Mouse (Mus musculus) MEL (cell line): ENCODE data around the gene Gm17455. TPM values are rescaled to one million over a fixed set of nuclear protein-coding genes. Genes with fewer than 3 reads are reported as not detected.

Experiments used
- DNase-seq: peaks from one replicate; pipeline ENCODE4 v3.0.0; 2011; ENCODE audit warnings: low read depth, low spot score
- H3K27ac ChIP-seq: 2 replicates; pipeline ENCODE4 v1.5.1; 2012; ENCODE audit warnings: low read depth, mild to moderate bottlenecking, control low read depth, low read length, moderate library complexity; ENCODE audit not compliant: control insufficient read depth
- H3K27me3 ChIP-seq, 2 experiments: fragments of 150-350 bp in 1 of 2; sonication (generic) in 1 of 2; 2 replicates each; pipeline ENCODE4 v1.6.1; 2012; ENCODE audit warnings: low read length in 2 of 2, mild to moderate bottlenecking in 2 of 2, improper control_type of control experiment in 1 of 2, moderate library complexity in 1 of 2; ENCODE audit not compliant: insufficient read depth in 2 of 2, control insufficient read depth in 1 of 2
- H3K36me3 ChIP-seq, 2 experiments: 2 replicates each; pipeline ENCODE4 v1.6.1; 2012 to 2014; ENCODE audit warnings: low read length in 2 of 2, improper control_type of control experiment in 1 of 2, inconsistent platforms in 1 of 2, mild to moderate bottlenecking in 1 of 2; ENCODE audit not compliant: insufficient read depth in 2 of 2, control insufficient read depth in 1 of 2
- H3K4me1 ChIP-seq, 2 experiments: fragments of 150-350 bp in 1 of 2; sonication (generic) in 1 of 2; 2 replicates each; pipeline ENCODE4 v1.6.1; 2012; ENCODE audit warnings: low read length in 2 of 2, improper control_type of control experiment in 1 of 2, mild to moderate bottlenecking in 1 of 2; ENCODE audit not compliant: insufficient read depth in 2 of 2, control insufficient read depth in 1 of 2
- H3K4me3 ChIP-seq, 2 experiments: fragments of 150-350 bp in 1 of 2; sonication (generic) in 1 of 2; 2 replicates each; pipeline ENCODE4 v1.5.1; 2012; ENCODE audit warnings: low read depth in 2 of 2, low read length in 2 of 2, mild to moderate bottlenecking in 2 of 2, moderate library complexity in 2 of 2, control low read depth in 1 of 2, improper control_type of control experiment in 1 of 2; ENCODE audit not compliant: control insufficient read depth in 1 of 2, insufficient read depth in 1 of 2
- H3K79me2 ChIP-seq: 2 replicates; pipeline ENCODE4 v1.6.1; 2012; ENCODE audit warnings: mild to moderate bottlenecking, low read length, moderate library complexity; ENCODE audit not compliant: control insufficient read depth, poor library complexity, insufficient read depth
- H3K9ac ChIP-seq: 2 replicates; pipeline ENCODE4 v1.6.1; 2012; ENCODE audit warnings: low read depth, mild to moderate bottlenecking, control low read depth, low read length, moderate library complexity; ENCODE audit not compliant: control insufficient read depth, poor library complexity, severe bottlenecking
- H3K9me3 ChIP-seq: fragments of 150-350 bp; sonication (generic); replicated peaks from 2 replicates; pipeline ENCODE4 v1.6.1; 2012; ENCODE audit warnings: mild to moderate bottlenecking, low read length, improper control_type of control experiment, moderate library complexity; ENCODE audit not compliant: insufficient read depth
- CHD2 ChIP-seq: IDR thresholded peaks from 2 replicates; pipeline ENCODE4 v1.6.1; 2011; ENCODE audit warnings: low read length, improper control_type of control experiment
- ELF1 ChIP-seq: IDR thresholded peaks from 2 replicates; pipeline ENCODE4 v1.6.1; 2014; ENCODE audit warnings: low read depth, mild to moderate bottlenecking, inconsistent platforms, low read length, improper control_type of control experiment, moderate library complexity
- ETS1 ChIP-seq: IDR thresholded peaks from 2 replicates; pipeline ENCODE4 v1.6.1; 2012; ENCODE audit warnings: low read depth, mild to moderate bottlenecking, inconsistent platforms, low read length, improper control_type of control experiment, moderate library complexity
- JUND ChIP-seq: IDR thresholded peaks from 2 replicates; pipeline ENCODE4 v1.6.1; 2011; ENCODE audit warnings: low read depth, mild to moderate bottlenecking, improper control_type of control experiment, low read length
- MAFK ChIP-seq: IDR thresholded peaks from 2 replicates; pipeline ENCODE4 v1.6.1; 2011; ENCODE audit warnings: low read depth, mild to moderate bottlenecking, low read length, improper control_type of control experiment, borderline replicate concordance
- MAZ ChIP-seq: IDR thresholded peaks from 2 replicates; pipeline ENCODE4 v1.6.1; 2012; ENCODE audit warnings: low read depth, mild to moderate bottlenecking, inconsistent platforms, low read length, improper control_type of control experiment
- MEF2A ChIP-seq: IDR thresholded peaks from 2 replicates; pipeline ENCODE4 v1.6.1; 2014; ENCODE audit warnings: low read depth, mild to moderate bottlenecking, inconsistent platforms, low read length, improper control_type of control experiment; ENCODE audit not compliant: poor library complexity, insufficient replicate concordance, severe bottlenecking; ENCODE audit errors: extremely low read depth
- MXI1 ChIP-seq: IDR thresholded peaks from 2 replicates; pipeline ENCODE4 v1.6.1; 2011; ENCODE audit warnings: mild to moderate bottlenecking, low read depth, low read length, improper control_type of control experiment
- MYC ChIP-seq: IDR thresholded peaks from 2 replicates; pipeline ENCODE4 v1.6.1; 2011; ENCODE audit warnings: low read depth, mild to moderate bottlenecking, low read length, improper control_type of control experiment, moderate library complexity
- POLR2A ChIP-seq, 2 experiments: IDR thresholded peaks; 2 replicates each; pipeline ENCODE4 v1.6.1; 2011 to 2012; ENCODE audit warnings: low read length in 2 of 2, mild to moderate bottlenecking in 2 of 2, control low read depth in 1 of 2, improper control_type of control experiment in 1 of 2, low read depth in 1 of 2, moderate library complexity in 1 of 2; ENCODE audit not compliant: control insufficient read depth in 1 of 2, insufficient read depth in 1 of 2, poor library complexity in 1 of 2
- POLR2AphosphoS2 ChIP-seq: IDR thresholded peaks from 2 replicates; pipeline ENCODE4 v1.6.1; 2011; ENCODE audit warnings: low read length, improper control_type of control experiment
- RCOR1 ChIP-seq: IDR thresholded peaks from 2 replicates; pipeline ENCODE4 v1.6.1; 2012; ENCODE audit warnings: low read depth, mild to moderate bottlenecking, inconsistent platforms, low read length, improper control_type of control experiment
- SIN3A ChIP-seq: IDR thresholded peaks from 2 replicates; pipeline ENCODE4 v1.6.1; 2012; ENCODE audit warnings: low read length, improper control_type of control experiment, inconsistent platforms
- TCF12 ChIP-seq: IDR thresholded peaks from 2 replicates; pipeline ENCODE4 v1.6.1; 2014; ENCODE audit warnings: low read depth, mild to moderate bottlenecking, inconsistent platforms, low read length, improper control_type of control experiment, moderate library complexity
- USF1 ChIP-seq: IDR thresholded peaks from 2 replicates; pipeline ENCODE4 v1.6.1; 2014; ENCODE audit warnings: low read depth, mild to moderate bottlenecking, inconsistent platforms, low read length, improper control_type of control experiment, moderate library complexity
- ZC3H11A ChIP-seq: IDR thresholded peaks from 2 replicates; pipeline ENCODE4 v1.6.1; 2012; ENCODE audit warnings: low read depth, mild to moderate bottlenecking, inconsistent platforms, low read length, improper control_type of control experiment
- ZMIZ1 ChIP-seq: IDR thresholded peaks from 2 replicates; pipeline ENCODE4 v1.6.1; 2012; ENCODE audit warnings: low read depth, mild to moderate bottlenecking, inconsistent platforms, low read length, improper control_type of control experiment, moderate library complexity
- polyA plus RNA-seq, 2 experiments: library from polyadenylated mRNA; stranded (reverse) in 1 of 2; unstranded in 1 of 2; fragments of >175 nt in 1 of 2; fragments of >200 nt in 1 of 2; gene quantifications; 2 replicates each; pipeline versions ENCODE4 v1.2.1 to v1.2.4; 2012; ENCODE audit warnings: low replicate concordance in 2 of 2, low read depth in 1 of 2; ENCODE audit not compliant: insufficient read length in 2 of 2, insufficient read depth in 1 of 2, missing spikeins in 1 of 2
- total RNA-seq: library from RNA; depleted of rRNA; stranded (reverse); fragments of 300-350 nt; gene quantifications from 2 replicates; pipeline ENCODE4 v1.2.3, GENCODE M21; 2012

Gene Gm17455
- total and polyA plus RNA-seq, 3 experiments, result not detected

- H3K27me3 ChIP-seq, result no peaks in the 10 kb centered on the region
- no peak overlapping the region for H3K27ac ChIP-seq
- peak; percentile 24 for DNase-seq
- no peaks in the 10 kb centered on the region for H3K36me3 ChIP-seq
- H3K9me3 ChIP-seq, result no peaks in the 10 kb centered on the region
- H3K79me2 ChIP-seq, result no peaks in the 10 kb centered on the region
- H3K4me3 ChIP-seq, result no peak overlapping the region
- H3K9ac ChIP-seq, result no peak overlapping the region
- H3K4me1 ChIP-seq, result no peaks in the 10 kb centered on the region
- no peak for TF ChIP-seq ZC3H11A
- TF ChIP-seq MAFK, result no peak
- TF ChIP-seq JUND, result no peak
- no peak for TF ChIP-seq ETS1
- TF ChIP-seq MYC, result no peak
- no peak for TF ChIP-seq POLR2AphosphoS2
- no peak for TF ChIP-seq ZMIZ1
- TF ChIP-seq MXI1, result no peak
- TF ChIP-seq ELF1, result no peak
- no peak for TF ChIP-seq POLR2A (IDR thresholded peaks at IDR 0.05; ENCODE audit: control insufficient read depth in 1 of 2, insufficient read depth in 1 of 2, low read depth in 1 of 2, low read length in 2 of 2, poor library complexity in 1 of 2)
Measured at GRCm38 (mm10) chr10:60389447-60389865, 10.1 kb upstream of the Gm17455 start.

DNA sequence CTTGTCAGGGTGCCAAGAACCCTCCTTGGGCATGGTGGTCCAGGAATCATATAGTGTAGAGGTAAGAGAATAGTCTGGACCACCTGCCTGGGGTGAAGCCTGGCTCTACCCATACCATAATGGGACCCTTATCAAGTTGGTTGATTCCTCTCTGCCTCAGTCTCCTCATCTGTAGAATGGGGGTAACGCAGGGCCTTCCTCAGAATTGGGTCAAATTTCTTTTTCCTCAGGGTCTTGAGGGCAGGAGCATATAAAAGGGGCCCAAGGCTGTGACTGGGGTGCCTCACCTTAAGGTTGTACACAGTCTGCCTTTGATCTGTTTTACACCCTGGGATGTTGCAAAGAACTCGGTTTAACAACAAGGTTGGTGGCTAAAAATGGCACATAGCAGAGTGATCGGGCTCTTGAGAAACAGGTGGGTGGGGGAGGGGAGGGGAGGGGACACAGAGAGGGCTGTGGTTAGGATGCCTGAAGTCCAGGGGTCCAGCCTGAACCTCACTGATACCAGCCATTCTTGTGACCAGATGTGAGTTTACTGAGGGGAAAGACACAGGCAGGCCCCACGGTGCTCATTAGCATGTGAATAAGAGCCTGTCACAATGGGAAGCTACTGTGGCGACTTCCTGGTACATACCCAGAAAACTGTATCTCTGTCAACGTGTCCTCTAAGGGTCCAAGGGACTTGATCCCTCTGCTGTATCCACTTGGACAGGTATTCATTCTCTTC lies 9.2 kb upstream of the Gm17455 start:
- no peaks in the 10 kb centered on the region for H3K9me3 ChIP-seq
- no peak overlapping the region for H3K9ac ChIP-seq
- no peaks in the 10 kb centered on the region for H3K4me1 ChIP-seq
- no peaks in the 10 kb centered on the region for H3K27me3 ChIP-seq
- DNase-seq, result no peak
- no peaks in the 10 kb centered on the region for H3K36me3 ChIP-seq
- TF ChIP-seq SIN3A, result no peak
- TF ChIP-seq MXI1, result no peak
- no peak overlapping the region for H3K4me3 ChIP-seq
- no peaks in the 10 kb centered on the region for H3K79me2 ChIP-seq
- no peak overlapping the region for H3K27ac ChIP-seq

- Histone ChIP-seq H3K27me3 (no peaks in the 10 kb centered on the region), H3K79me2 (no peaks in the 10 kb centered on the region), H3K9me3 (no peaks in the 10 kb centered on the region), H3K4me3 (no peak overlapping the region)
- TF ChIP-seq TCF12 (no peak), MEF2A (no peak), RCOR1 (no peak), USF1 (no peak), MYC (no peak), CHD2 (no peak), MAFK (no peak), MAZ (no peak)
- TF ChIP-seq, all 39 proteins: peak for 0
- no peak overlapping the region for H3K27ac ChIP-seq
- no peak overlapping the region for H3K9ac ChIP-seq
- H3K4me1 ChIP-seq, result no peaks in the 10 kb centered on the region
- no peak for DNase-seq
- no peaks in the 10 kb centered on the region for H3K36me3 ChIP-seq
Measured at GRCm38 (mm10) chr10:60390904-60391420, 8.6 kb upstream of the Gm17455 start.
